Mouse (Mus musculus) ES-Bruce4 (cell line): ENCODE measurements around the gene Slc35b1.

Experiments
- CTCF ChIP-seq: IDR thresholded peaks from one replicate; pipeline ENCODE4 v1.8.1; 2011; ENCODE audit warnings: low read depth, low read length
- EP300 ChIP-seq: IDR thresholded peaks from 2 replicates; pipeline ENCODE4 v1.6.1; 2011; ENCODE audit warnings: low read depth, low read length; ENCODE audit not compliant: insufficient read depth
- POLR2A ChIP-seq: IDR thresholded peaks from one replicate; pipeline ENCODE4 v1.8.1; 2011; ENCODE audit warnings: low read length; ENCODE audit not compliant: insufficient read depth

DNA sequence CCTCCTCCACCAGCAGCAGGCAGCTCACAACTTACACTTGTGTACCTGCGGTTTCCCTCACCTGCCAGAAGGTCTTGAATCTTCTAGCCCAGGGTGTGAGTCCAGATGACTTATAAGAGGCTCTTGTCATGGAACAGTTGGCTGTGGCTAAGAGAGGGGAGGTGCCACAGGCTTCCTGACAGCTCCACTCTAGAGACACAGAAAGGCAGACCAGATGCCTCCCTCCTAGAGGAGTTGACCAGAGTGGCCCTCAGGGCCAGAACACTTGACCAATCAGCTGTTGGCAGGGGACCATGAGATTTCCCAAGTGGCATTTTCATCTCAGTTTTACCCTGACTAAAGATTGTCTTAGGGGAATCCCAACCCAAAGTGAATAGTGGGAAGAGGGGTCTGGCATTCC, 3.3 kb upstream of the Slc35b1 start:
- no peak for TF ChIP-seq CTCF
- TF ChIP-seq POLR2A = no peak
- TF ChIP-seq EP300 = no peak
